Mouse (Mus musculus): ENCODE measurements around the gene Yipf3. TPM values are rescaled to one million over a fixed set of nuclear protein-coding genes. Genes with fewer than 3 reads are reported as not detected.
A peak's percentile ranks its signal among the peaks of the same experiment; 100 is the strongest.

Yipf3 gene
- total RNA-seq, 1 experiment from 2014 or later: 26.5 TPM

DNA sequence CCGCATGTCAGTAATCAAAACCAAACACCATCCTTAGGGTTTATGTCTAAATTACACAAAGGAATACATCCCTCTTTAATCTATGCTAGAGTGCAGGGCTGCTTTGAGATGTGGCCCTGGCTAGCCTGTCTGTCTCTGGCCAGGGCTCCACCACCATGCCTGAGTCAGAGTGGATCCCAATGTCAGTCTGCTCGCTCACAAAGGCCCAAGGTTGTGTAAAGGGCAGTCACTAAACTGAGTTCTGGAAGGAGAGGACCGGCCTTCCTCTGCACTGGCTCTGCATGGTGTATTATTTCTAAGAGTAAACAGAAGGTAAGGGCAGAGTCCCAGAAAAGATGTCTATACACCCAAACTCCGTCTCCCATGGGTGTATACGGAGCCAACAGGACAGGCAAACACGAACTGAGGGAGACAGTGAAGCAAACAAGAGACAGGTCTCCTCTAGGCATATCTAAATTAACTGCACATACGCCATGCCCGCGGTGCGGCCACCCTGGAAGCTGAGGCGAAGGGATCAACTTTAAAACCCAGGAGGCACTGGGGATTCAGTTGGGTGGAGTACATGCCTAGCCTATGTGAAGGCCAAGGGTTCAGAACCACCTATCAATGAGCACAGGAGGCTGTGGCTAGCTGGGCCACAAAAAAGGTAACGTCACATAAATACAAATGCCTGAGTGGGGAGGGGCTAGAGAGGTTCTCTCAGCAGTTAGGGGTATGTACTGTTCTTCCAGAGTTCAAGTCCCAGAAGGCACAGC lies 30.3 kb downstream of the Yipf3 start:
- no peak for ATAC-seq (replicated peaks; ENCODE audit: low read depth, poor library complexity, severe bottlenecking)

DNA sequence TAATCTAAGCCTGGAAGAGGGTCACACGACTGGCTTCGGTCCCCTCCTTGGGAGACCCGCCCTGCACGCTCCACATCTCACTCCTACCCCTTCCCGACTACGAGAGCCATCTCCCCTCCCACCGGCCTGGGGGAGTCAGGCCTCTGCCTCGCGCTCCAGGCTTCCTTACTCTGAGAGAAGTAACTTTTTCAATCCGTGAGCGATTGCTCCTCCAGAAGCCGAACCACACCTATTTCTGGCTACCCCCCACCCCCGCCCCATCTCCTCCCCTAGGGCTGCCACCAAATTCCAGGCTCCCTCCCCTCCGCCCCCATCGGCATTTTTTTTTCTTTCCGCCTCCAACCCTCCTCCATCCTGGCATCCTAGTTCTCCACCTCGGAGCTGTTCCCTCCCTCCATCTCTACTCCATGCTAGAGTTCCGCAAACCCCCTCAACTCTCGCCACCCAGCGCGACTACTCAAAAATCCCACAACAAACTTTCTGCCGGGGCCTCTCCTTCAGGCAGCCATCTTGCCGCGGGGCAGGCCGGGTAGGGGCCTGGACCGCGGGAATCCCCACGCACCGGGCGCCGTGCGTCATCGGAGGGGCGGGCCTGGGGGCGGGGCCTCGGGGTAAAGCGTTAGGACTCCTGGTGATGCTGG lies 34.7 kb downstream of the Yipf3 start, which contains the start of gene Tjap1:
Gene Tjap1, minus strand, starts transcription at position 544 of the 641 bp plus-strand sequence.
- ATAC-seq (replicated peaks; ENCODE audit: low read depth, poor library complexity, severe bottlenecking): peak; percentile 93

DNA sequence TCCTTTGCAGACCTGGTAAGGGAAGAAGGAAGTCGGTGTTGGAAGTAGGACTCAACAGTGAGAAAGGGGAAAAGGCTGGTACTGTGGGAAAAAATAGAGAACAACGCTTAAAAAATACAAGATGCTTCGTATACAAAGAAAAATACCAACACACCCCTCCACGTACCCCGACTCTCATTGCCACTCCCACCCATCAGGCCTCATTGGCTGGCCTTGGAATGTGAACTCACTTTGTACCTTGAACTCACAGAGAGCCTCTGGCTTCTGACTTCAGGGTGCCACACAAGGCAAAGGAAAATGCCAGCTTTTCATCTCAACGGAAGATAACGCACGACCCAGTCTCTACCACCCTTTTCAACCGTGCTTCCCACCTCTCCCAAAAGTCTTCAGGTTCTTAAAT lies 35.3 kb downstream of the Yipf3 start:
- ATAC-seq (replicated peaks; ENCODE audit: low read depth, poor library complexity, severe bottlenecking): no peak

DNA sequence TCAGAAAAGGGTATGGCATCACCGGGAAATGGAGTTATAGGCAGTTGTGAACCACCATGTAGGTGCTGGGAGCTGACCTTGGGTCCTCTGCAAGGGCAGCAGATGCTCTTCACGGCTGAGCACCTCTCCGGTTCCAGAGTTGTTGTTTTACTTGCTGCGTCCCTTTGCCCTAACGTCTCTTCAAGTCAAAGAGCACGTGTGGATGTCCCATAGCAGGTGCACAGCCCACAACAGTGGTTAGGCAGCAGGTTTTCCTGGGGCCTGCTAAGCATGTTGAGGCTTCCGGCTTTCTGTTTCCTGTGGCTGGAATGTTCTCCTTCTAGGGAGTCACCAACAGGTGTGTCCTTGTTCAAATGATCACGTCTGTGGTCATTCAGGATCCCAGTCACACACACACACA lies 36.0 kb downstream of the Yipf3 start:
- ATAC-seq (replicated peaks; ENCODE audit: low read depth, poor library complexity, severe bottlenecking): no peak

DNA sequence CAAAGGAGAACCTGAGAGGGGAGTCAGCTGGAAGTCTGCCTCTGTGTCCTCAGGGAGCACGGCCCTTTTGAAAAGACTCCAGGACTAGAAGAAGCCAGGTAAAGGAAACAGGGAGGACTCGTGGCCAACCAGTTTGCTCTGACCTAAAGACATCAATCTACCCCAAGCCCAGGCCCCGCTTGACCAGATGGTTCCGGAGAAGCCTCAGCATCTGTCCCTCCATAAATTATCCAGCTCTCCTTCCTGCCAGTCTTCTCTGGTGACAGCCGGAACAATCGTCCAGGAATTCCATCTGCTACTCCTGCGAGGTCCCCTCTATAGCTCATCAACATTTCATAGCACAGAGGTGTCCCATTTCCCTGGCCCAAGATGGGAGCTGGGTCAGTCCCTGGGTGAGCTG lies 36.8 kb downstream of the Yipf3 start:
- ATAC-seq (replicated peaks; ENCODE audit: low read depth, poor library complexity, severe bottlenecking): no peak

DNA sequence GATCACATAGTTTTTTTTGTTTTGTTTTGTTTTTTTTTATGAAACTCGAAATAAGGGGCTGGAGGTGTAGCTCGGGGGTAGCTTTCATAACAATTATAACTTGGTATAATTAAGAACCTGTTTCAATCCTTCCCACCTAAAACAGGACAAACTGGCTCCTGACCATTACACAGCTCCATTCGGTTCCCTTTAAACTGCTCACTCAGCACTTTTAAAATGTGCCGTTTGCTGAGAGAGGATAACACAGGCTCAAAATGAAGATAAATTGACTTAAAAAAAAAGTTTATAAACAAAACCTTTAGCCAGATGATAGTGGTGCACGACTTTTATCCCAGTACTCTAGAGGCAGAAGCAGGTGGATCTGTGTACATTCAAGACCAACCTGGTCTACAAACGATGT lies 37.5 kb downstream of the Yipf3 start:
- ATAC-seq (replicated peaks; ENCODE audit: low read depth, poor library complexity, severe bottlenecking): no peak

DNA sequence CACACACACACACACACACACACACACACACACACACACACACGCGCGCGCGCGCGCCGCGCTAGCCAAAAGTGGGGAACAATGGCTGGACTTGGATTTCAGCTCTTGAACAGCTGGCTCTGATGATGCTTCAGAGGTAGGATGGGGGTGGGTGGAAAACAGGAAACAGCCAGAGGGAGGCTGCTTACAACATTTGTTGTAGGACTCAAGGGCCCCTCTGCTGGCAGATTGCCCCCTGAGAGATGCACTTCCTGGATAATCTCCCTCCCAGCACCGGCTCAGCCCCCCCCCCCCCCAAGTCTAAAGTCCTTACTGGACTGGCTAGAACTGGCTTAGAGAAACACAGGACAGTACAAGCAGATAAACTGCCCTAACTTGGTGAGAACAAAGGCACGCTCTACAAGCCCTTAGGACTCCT lies 39.8 kb downstream of the Yipf3 start:
- no peak for ATAC-seq (replicated peaks; ENCODE audit: low read depth, poor library complexity, severe bottlenecking)

DNA sequence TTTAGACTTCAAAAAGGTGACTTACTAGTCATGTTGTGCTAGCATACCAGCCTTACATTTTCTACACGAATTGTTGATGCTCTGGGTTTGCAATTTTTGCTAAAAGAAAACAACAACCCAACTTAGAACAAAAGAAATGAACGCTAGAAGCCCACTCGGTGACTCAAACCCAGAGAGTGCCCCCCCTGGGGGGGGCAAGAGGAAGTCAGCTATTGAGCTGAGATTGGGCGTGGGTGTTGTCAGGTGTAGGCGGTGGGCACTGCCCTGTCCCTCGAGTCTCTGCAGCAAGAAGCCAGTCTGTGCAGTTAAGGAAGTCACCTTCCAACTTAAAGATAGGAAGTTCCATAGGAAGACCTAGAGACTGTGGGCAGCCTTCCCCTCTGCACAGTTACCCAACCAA lies 48.7 kb downstream of the Yipf3 start:
- ATAC-seq (replicated peaks; ENCODE audit: low read depth, poor library complexity, severe bottlenecking): no peak

DNA sequence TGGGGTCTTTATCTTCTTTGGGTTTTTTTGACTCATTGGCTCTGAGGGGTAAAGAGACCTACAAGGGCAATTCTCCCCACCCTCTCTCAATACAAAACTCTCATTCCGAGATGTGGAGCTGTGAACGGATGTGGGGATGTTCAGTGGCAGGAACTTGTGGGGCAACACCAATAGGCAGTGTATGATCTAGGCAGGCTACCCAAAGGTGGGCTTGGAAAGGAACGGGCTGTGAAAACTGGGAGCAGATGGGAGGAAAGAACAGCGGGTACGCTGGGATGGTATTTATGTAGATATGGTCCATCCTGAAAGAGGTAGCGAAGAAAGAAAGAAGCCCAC lies 49.1 kb downstream of the Yipf3 start:
- ATAC-seq (replicated peaks; ENCODE audit: low read depth, poor library complexity, severe bottlenecking): no peak

DNA sequence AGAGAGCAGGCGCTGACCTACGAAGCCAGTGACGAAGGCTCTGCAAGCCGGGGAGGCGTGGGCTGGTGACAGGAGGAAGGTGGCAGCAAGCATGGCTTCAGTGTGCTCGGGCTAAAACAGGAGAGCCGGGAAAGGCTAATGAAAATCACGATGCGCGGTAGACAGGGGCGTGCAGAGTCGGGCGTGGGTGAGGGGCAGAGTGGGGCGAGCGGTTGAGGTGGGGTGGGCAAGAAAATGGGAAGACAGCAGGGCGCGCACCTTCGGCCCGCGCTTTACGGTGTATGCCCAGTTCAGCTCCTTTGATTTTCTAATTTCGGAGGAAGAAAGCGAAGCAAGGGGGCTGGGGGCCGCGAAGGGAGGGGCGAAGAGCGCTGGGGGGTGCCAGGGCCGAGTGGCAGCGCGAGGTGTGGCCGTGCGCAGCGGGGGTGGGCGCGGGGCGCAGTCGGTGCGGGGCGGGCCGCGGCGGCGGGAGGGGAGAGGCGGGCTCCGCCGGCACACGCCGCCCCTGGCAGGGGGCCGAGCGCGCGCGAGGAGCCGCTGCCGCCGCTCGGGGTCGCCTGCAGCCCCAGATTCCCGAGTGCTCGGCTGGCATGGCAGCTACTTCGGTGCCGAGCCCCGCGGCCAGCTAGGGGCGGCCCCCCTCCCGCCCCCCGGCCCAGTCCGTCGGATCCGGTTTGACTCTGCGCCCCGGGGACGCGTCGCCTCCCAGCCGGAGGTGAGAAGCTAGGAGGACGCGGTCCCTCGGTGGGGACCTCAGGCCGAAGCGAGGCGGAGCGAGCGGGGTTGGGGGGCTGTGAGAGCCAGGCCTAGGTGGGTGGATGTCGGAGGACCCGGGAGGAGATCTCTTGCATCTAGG lies 49.7 kb downstream of the Yipf3 start, which contains the start of gene Dlk2:
Gene Dlk2, plus strand, starts transcription at position 58 of the 856 bp plus-strand sequence.
- 0 out of 2 replicates have a peak, but pooled peaks have one; percentile 22 for ATAC-seq (replicated peaks; ENCODE audit: low read depth, poor library complexity, severe bottlenecking)

DNA sequence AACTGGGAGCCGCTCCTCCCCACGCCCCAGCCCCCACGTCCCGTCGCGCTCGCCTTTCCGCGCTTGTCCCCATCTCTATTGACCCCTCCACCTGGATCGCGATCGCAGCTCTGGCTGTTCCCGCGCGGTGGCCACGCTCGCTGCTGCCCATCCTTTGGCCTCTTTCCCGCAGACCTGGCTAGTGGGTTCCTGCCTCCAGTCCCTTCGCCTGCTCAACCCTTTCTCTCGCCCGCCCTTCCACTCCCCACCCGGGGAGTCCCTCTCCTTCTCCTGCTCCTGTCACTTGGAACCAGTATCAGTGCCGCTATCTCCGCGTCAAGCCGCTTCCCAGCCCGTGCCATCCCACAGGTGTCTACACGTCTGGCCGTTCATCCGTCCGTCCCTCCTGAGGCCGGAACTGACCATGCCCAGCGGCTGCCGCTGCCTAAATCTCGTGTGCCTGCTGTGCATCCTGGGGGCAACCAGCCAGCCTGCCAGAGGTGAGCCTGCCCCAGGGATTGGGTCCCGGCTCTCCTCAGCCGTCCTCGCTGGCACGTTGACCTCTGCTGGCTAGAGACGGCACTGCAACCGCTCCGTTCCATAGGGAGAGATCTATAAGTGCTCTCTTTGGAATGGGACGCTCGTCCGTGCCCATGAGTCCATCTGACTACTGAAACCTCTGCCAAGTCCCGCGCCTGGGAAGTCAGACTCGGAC lies 50.5 kb downstream of the Yipf3 start:
- ATAC-seq (replicated peaks; ENCODE audit: low read depth, poor library complexity, severe bottlenecking): peak; percentile 82

DNA sequence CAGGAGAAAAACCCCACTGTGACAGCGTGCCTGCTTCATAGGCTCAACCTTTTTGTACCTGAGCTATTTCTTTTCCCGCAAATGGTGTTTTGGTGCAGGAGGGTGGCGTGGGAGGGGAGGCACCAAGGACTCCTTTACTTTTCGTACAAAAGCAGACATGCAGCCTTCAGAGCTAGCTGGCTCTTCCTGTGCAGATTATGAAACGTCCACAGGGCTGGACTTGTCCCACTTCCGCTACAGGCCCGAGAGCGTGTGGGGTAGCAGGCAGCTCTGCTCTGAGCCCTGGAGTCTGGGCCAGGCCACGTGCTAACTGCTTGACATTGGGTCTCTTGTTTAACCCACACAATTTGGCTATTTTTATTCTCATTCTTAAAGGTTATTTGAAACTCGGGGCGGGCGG lies 54.0 kb downstream of the Yipf3 start:
- no peak for ATAC-seq (replicated peaks; ENCODE audit: low read depth, poor library complexity, severe bottlenecking)

Other genes with a start within 250 kb of the Yipf3 start
- 13.2 and 17.9 TPM in 2 replicates for gene Vegfa, start 215.7 kb upstream of the Yipf3 start, total RNA-seq (2017)
- 41.5 and 50.5 TPM in 2 replicates for gene Mrps18a, start 137.1 kb upstream of the Yipf3 start, total RNA-seq (2017)
- 1.3 TPM in 1 of 2 replicates, not detected in the other for gene Rsph9, start 103.9 kb upstream of the Yipf3 start, total RNA-seq (2017)
- gene Mad2l1bp, start 94.5 kb upstream of the Yipf3 start, total RNA-seq (2017): 3.8 and 12.1 TPM in 2 replicates
- 26.1 and 31.0 TPM in 2 replicates for gene Gtpbp2, start 87.0 kb upstream of the Yipf3 start, total RNA-seq (2017)
- 19.1 and 27.4 TPM in 2 replicates for gene Polh, start 45.4 kb upstream of the Yipf3 start, total RNA-seq (2017)
- 60.6 and 67.8 TPM in 2 replicates for gene Xpo5, start 45.3 kb upstream of the Yipf3 start, total RNA-seq (2017)
- 50.0 and 55.6 TPM in 2 replicates for gene Polr1c, start within 50 bp of the Yipf3 start, total RNA-seq (2017)
- gene Lrrc73, start 5.5 kb downstream of the Yipf3 start, total RNA-seq (2017): not detected in 2 replicates
- 11.3 and 14.6 TPM in 2 replicates for gene Tjap1, start 34.9 kb downstream of the Yipf3 start, total RNA-seq (2017)
- gene Dlk2, start 49.3 kb downstream of the Yipf3 start, total RNA-seq (2017): 0.23 TPM in 1 of 2 replicates, not detected in the other
- 0.63 and 5.3 TPM in 2 replicates for gene Abcc10, start 80.3 kb downstream of the Yipf3 start, total RNA-seq (2017)
- 19.5 and 55.4 TPM in 2 replicates for gene Zfp318, start 135.7 kb downstream of the Yipf3 start, total RNA-seq (2017)
- gene Crip3, start 180.8 kb downstream of the Yipf3 start, total RNA-seq (2017): not detected in 2 replicates
- not detected in 2 replicates for gene Slc22a7, start 190.4 kb downstream of the Yipf3 start, total RNA-seq (2017)
- not detected in 2 replicates for gene Ttbk1, start 239.6 kb downstream of the Yipf3 start, total RNA-seq (2017)
- gene Dnph1, start 248.6 kb downstream of the Yipf3 start, total RNA-seq (2017): 13.3 and 14.5 TPM in 2 replicates